Mouse (Mus musculus): Measurements from ENCODE around the gene Rabep2. TPM values are rescaled to one million over a fixed set of nuclear protein-coding genes. Genes with fewer than 3 reads are reported as not detected.

The Rabep2 gene
- polyA plus RNA-seq, 1 experiment from 2014 or later: 6.3 TPM

GRCm38 (mm10) chr7:126424161-126424560, 4.4 kb upstream of the Rabep2 start:
- Histone ChIP-seq H3K4me3 (ENCODE audit: low read depth, low read length) (no peak overlapping the region), H3K27me3 (ENCODE audit: control insufficient read depth, insufficient read depth, low read depth, low read length) (no peaks in the 10 kb centered on the region), H3K4me1 (ENCODE audit: control insufficient read depth, low read depth, low read length) (peaks cover 11% of the 10 kb centered on the region), H3K36me3 (ENCODE audit: control insufficient read depth, insufficient read depth) (no peaks in the 10 kb centered on the region), H3K27ac (ENCODE audit: low read length) (no peak overlapping the region), H3K4me2 (ENCODE audit: low read depth, low read length) (no peak overlapping the region), H3K9me3 (replicated peaks; ENCODE audit: control insufficient read depth, low read length) (no peaks in the 10 kb centered on the region), H3K9ac (ENCODE audit: low read depth, low read length) (no peak overlapping the region)
- 62% methylated on average over 6 of the region's 6 CpGs for WGBS (ENCODE audit: insufficient replicate concordance)
- ATAC-seq (ENCODE audit: low read depth): no peak

GRCm38 (mm10) chr7:126427323-126427860, 1.2 kb upstream of the Rabep2 start:
- Histone ChIP-seq H3K27ac (ENCODE audit: low read length) (no peak overlapping the region), H3K4me1 (ENCODE audit: control insufficient read depth, low read depth, low read length) (peaks cover 18% of the 10 kb centered on the region), H3K27me3 (ENCODE audit: control insufficient read depth, insufficient read depth, low read depth, low read length) (no peaks in the 10 kb centered on the region), H3K9ac (ENCODE audit: low read depth, low read length) (no peak overlapping the region), H3K4me3 (ENCODE audit: low read depth, low read length) (no peak overlapping the region), H3K4me2 (ENCODE audit: low read depth, low read length) (no peak overlapping the region), H3K36me3 (ENCODE audit: control insufficient read depth, insufficient read depth) (no peaks in the 10 kb centered on the region), H3K9me3 (replicated peaks; ENCODE audit: control insufficient read depth, low read length) (no peaks in the 10 kb centered on the region)
- ATAC-seq (ENCODE audit: low read depth): no peak
- 60% methylated on average over 12 of the region's 13 CpGs for WGBS (ENCODE audit: insufficient replicate concordance)

GRCm38 (mm10) chr7:126428154-126428553, 405 bp upstream of the Rabep2 start:
- WGBS (ENCODE audit: insufficient replicate concordance): 6% methylated on average over 4 of the region's 4 CpGs
- H3K27me3 ChIP-seq (ENCODE audit: control insufficient read depth, insufficient read depth, low read depth, low read length): no peaks in the 10 kb centered on the region
- peak overlapping the region; percentile 70 for H3K9ac ChIP-seq (ENCODE audit: low read depth, low read length)
- peak overlapping the region; percentile 99 for H3K4me2 ChIP-seq (ENCODE audit: low read depth, low read length)
- H3K4me1 ChIP-seq (ENCODE audit: control insufficient read depth, low read depth, low read length): peaks cover 18% of the 10 kb centered on the region
- no peaks in the 10 kb centered on the region for H3K36me3 ChIP-seq (ENCODE audit: control insufficient read depth, insufficient read depth)
- H3K27ac ChIP-seq (ENCODE audit: low read length): peak overlapping the region; percentile 69
- H3K4me3 ChIP-seq (ENCODE audit: low read depth, low read length): peak overlapping the region; percentile 75
- H3K9me3 ChIP-seq (replicated peaks; ENCODE audit: control insufficient read depth, low read length): no peaks in the 10 kb centered on the region
- peak; percentile 31; the same call in 1 of the 2 replicates for ATAC-seq (ENCODE audit: low read depth)

- Histone ChIP-seq H3K27ac (ENCODE audit: low read length) (no peak overlapping the region), H3K27me3 (ENCODE audit: control insufficient read depth, insufficient read depth, low read depth, low read length) (no peaks in the 10 kb centered on the region), H3K4me3 (ENCODE audit: low read depth, low read length) (peak overlapping the region; percentile 75), H3K4me2 (ENCODE audit: low read depth, low read length) (peak overlapping the region; percentile 99), H3K36me3 (ENCODE audit: control insufficient read depth, insufficient read depth) (no peaks in the 10 kb centered on the region; the same call in 1 of the 2 replicates), H3K9me3 (replicated peaks; ENCODE audit: control insufficient read depth, low read length) (no peaks in the 10 kb centered on the region), H3K4me1 (ENCODE audit: control insufficient read depth, low read depth, low read length) (peaks cover 18% of the 10 kb centered on the region), H3K9ac (ENCODE audit: low read depth, low read length) (peak overlapping the region; percentile 70; the same call in 1 of the 2 replicates)
- 38% methylated on average over 15 of the region's 15 CpGs for WGBS (ENCODE audit: insufficient replicate concordance)
- ATAC-seq (ENCODE audit: low read depth): no peak
These were observed 942 bp downstream of the Rabep2 start for GRCm38 (mm10) chr7:126429503-126429898.

- Histone ChIP-seq H3K4me3 (ENCODE audit: low read depth, low read length) (no peak overlapping the region), H3K4me2 (ENCODE audit: low read depth, low read length) (no peak overlapping the region), H3K27me3 (ENCODE audit: control insufficient read depth, insufficient read depth, low read depth, low read length) (no peaks in the 10 kb centered on the region), H3K4me1 (ENCODE audit: control insufficient read depth, low read depth, low read length) (peaks cover 18% of the 10 kb centered on the region), H3K9me3 (replicated peaks; ENCODE audit: control insufficient read depth, low read length) (no peaks in the 10 kb centered on the region), H3K9ac (ENCODE audit: low read depth, low read length) (no peak overlapping the region), H3K27ac (ENCODE audit: low read length) (no peak overlapping the region), H3K36me3 (ENCODE audit: control insufficient read depth, insufficient read depth) (no peaks in the 10 kb centered on the region; the same call in 1 of the 2 replicates)
- ATAC-seq (ENCODE audit: low read depth): no peak
These were observed 1.6 kb downstream of the Rabep2 start for GRCm38 (mm10) chr7:126430167-126430566.

GRCm38 (mm10) chr7:126434726-126435125, 6.2 kb downstream of the Rabep2 start:
- H3K4me3 ChIP-seq (ENCODE audit: low read depth, low read length): no peak overlapping the region
- H3K27me3 ChIP-seq (ENCODE audit: control insufficient read depth, insufficient read depth, low read depth, low read length): no peaks in the 10 kb centered on the region
- 74% methylated on average over 7 of the region's 7 CpGs for WGBS (ENCODE audit: insufficient replicate concordance)
- no peaks in the 10 kb centered on the region for H3K9me3 ChIP-seq (replicated peaks; ENCODE audit: control insufficient read depth, low read length)
- no peaks in the 10 kb centered on the region; the same call in 1 of the 2 replicates for H3K36me3 ChIP-seq (ENCODE audit: control insufficient read depth, insufficient read depth)
- no peak overlapping the region for H3K4me2 ChIP-seq (ENCODE audit: low read depth, low read length)
- H3K4me1 ChIP-seq (ENCODE audit: control insufficient read depth, low read depth, low read length): peaks cover 2% of the 10 kb centered on the region
- no peak for ATAC-seq (ENCODE audit: low read depth)
- no peak overlapping the region for H3K27ac ChIP-seq (ENCODE audit: low read length)
- H3K9ac ChIP-seq (ENCODE audit: low read depth, low read length): no peak overlapping the region

- H3K9ac ChIP-seq (ENCODE audit: low read depth, low read length): no peak overlapping the region
- no peaks in the 10 kb centered on the region; the same call in 1 of the 2 replicates for H3K36me3 ChIP-seq (ENCODE audit: control insufficient read depth, insufficient read depth)
- H3K9me3 ChIP-seq (replicated peaks; ENCODE audit: control insufficient read depth, low read length): no peaks in the 10 kb centered on the region
- H3K27me3 ChIP-seq (ENCODE audit: control insufficient read depth, insufficient read depth, low read depth, low read length): no peaks in the 10 kb centered on the region
- 67% methylated on average over 3 of the region's 3 CpGs for WGBS (ENCODE audit: insufficient replicate concordance)
- no peak overlapping the region for H3K27ac ChIP-seq (ENCODE audit: low read length)
- ATAC-seq (ENCODE audit: low read depth): no peak
- no peaks in the 10 kb centered on the region for H3K4me1 ChIP-seq (ENCODE audit: control insufficient read depth, low read depth, low read length)
- H3K4me3 ChIP-seq (ENCODE audit: low read depth, low read length): no peak overlapping the region
- no peak overlapping the region for H3K4me2 ChIP-seq (ENCODE audit: low read depth, low read length)
These were observed 7.2 kb downstream of the Rabep2 start for GRCm38 (mm10) chr7:126435801-126436200.

GRCm38 (mm10) chr7:126436851-126437250, 8.3 kb downstream of the Rabep2 start:
- no peak overlapping the region for H3K4me2 ChIP-seq (ENCODE audit: low read depth, low read length)
- H3K9ac ChIP-seq (ENCODE audit: low read depth, low read length): no peak overlapping the region
- no peaks in the 10 kb centered on the region; the same call in 1 of the 2 replicates for H3K36me3 ChIP-seq (ENCODE audit: control insufficient read depth, insufficient read depth)
- H3K27ac ChIP-seq (ENCODE audit: low read length): no peak overlapping the region
- 16% methylated on average over 8 of the region's 8 CpGs for WGBS (ENCODE audit: insufficient replicate concordance)
- no peak for ATAC-seq (ENCODE audit: low read depth)
- H3K9me3 ChIP-seq (replicated peaks; ENCODE audit: control insufficient read depth, low read length): no peaks in the 10 kb centered on the region
- no peaks in the 10 kb centered on the region for H3K27me3 ChIP-seq (ENCODE audit: control insufficient read depth, insufficient read depth, low read depth, low read length)
- H3K4me1 ChIP-seq (ENCODE audit: control insufficient read depth, low read depth, low read length): no peaks in the 10 kb centered on the region
- H3K4me3 ChIP-seq (ENCODE audit: low read depth, low read length): no peak overlapping the region

GRCm38 (mm10) chr7:126440134-126440533, 11.6 kb downstream of the Rabep2 start:
- no peak overlapping the region for H3K4me3 ChIP-seq (ENCODE audit: low read depth, low read length)
- no peaks in the 10 kb centered on the region for H3K27me3 ChIP-seq (ENCODE audit: control insufficient read depth, insufficient read depth, low read depth, low read length)
- H3K4me1 ChIP-seq (ENCODE audit: control insufficient read depth, low read depth, low read length): no peaks in the 10 kb centered on the region
- no peak overlapping the region for H3K4me2 ChIP-seq (ENCODE audit: low read depth, low read length)
- WGBS (ENCODE audit: insufficient replicate concordance): 86% methylated on average over 9 of the region's 9 CpGs
- H3K36me3 ChIP-seq (ENCODE audit: control insufficient read depth, insufficient read depth): no peaks in the 10 kb centered on the region
- H3K9ac ChIP-seq (ENCODE audit: low read depth, low read length): no peak overlapping the region
- ATAC-seq (ENCODE audit: low read depth): no peak
- no peaks in the 10 kb centered on the region for H3K9me3 ChIP-seq (replicated peaks; ENCODE audit: control insufficient read depth, low read length)
- no peak overlapping the region for H3K27ac ChIP-seq (ENCODE audit: low read length)
